Mouse (Mus musculus) cortical plate, adult 2 months (tissue): ENCODE measurements around the gene Ifng.

Experiments
- CTCF ChIP-seq: fragments of 200-500 bp; IDR thresholded peaks from 2 replicates; pipeline ENCODE4 v1.5.1; 2011; ENCODE audit warnings: mild to moderate bottlenecking, control low read depth, low read length; ENCODE audit not compliant: insufficient read depth; ENCODE audit errors: extremely low read depth
- POLR2A ChIP-seq: fragments of 200-500 bp; IDR thresholded peaks from 2 replicates; pipeline ENCODE4 v1.6.1; 2011; ENCODE audit warnings: mild to moderate bottlenecking, low read length, control low read depth; ENCODE audit not compliant: insufficient read depth; ENCODE audit errors: extremely low read depth

DNA sequence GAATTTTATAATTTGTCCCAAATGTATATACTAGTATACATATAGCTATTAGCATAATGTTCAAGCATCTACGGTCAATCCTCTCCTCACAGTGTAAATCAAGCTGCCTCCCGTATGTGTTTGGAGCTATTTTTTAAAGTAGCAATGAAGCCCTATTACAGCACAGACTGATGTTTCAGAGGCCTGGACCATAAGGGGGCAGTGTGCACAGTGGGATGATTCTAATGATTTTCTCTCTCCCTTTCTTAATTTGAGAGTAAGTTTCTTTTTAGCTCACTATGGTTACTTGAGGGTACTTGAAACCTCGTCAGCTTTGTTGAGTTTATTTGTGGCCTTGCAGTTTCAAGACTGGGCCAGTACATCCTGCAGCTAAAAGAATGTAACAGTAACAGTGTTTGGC, 1.1 kb downstream of the Ifng start:
- peak; percentile 43; the same call in 1 of the 2 replicates for TF ChIP-seq CTCF
- no peak for TF ChIP-seq POLR2A
